Mouse (Mus musculus) brain, embryonic 14.5 days (tissue): Measurements from ENCODE around the gene Tchp. TPM values are rescaled to one million over a fixed set of nuclear protein-coding genes. Genes with fewer than 3 reads are reported as not detected.

Experiments used
- DNase-seq: peaks from one replicate; pipeline ENCODE4 v3.0.0-alpha.2; 2011; ENCODE audit warnings: low read depth
- CTCF ChIP-seq: fragments of 200-500 bp; IDR thresholded peaks from 2 replicates; pipeline ENCODE4 v1.5.1; 2012; ENCODE audit warnings: inconsistent platforms, mild to moderate bottlenecking, moderate library complexity, borderline replicate concordance; ENCODE audit not compliant: insufficient read depth, insufficient read length; ENCODE audit errors: extremely low read depth
- POLR2A ChIP-seq: fragments of 200-500 bp; IDR thresholded peaks from 2 replicates; pipeline ENCODE4 v1.6.1; 2012; ENCODE audit warnings: mild to moderate bottlenecking, inconsistent platforms, borderline replicate concordance; ENCODE audit not compliant: poor library complexity, insufficient read depth, insufficient read length, severe bottlenecking; ENCODE audit errors: extremely low read depth
- polyA plus RNA-seq: library from polyadenylated mRNA; depleted of rRNA; stranded (reverse); fragments of >200 nt; gene quantifications from 2 replicates; pipeline ENCODE4 v1.2.3, GENCODE M21; 2012

Gene Tchp
- polyA plus RNA-seq, 1 experiment = 31.1 TPM

DNA sequence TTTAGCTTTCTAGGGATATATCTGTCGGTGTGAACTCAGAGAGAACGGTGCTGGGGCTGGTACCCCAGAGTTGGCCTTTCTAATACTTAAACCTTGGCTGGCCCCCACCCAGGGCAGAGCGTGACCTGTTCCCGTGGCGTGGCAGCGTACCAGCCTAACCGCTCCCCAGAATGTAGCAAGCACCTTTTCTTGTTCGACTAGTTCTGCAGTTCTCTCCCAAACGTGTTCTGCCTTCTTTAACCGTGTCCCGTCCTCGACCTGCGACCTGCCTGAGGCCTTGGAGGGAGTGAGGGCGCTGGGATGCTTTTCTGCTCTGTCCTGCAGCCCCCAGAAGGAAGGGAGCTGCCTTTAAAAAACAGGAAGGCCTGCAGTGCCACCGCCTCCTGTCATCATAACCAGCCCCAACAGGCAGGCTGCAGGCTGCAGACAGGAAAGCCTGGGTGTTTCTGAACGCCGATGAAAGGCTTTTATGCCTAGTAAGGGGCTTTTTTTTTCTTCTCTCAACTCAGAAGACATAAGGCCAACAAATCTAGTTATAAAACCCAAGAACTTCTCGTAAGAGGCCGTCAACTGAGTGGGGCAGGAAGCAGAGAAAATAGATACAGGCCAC lies 26.8 kb upstream of the Tchp start:
- no peak for DNase-seq
- TF ChIP-seq CTCF (no peak), POLR2A (no peak)

DNA sequence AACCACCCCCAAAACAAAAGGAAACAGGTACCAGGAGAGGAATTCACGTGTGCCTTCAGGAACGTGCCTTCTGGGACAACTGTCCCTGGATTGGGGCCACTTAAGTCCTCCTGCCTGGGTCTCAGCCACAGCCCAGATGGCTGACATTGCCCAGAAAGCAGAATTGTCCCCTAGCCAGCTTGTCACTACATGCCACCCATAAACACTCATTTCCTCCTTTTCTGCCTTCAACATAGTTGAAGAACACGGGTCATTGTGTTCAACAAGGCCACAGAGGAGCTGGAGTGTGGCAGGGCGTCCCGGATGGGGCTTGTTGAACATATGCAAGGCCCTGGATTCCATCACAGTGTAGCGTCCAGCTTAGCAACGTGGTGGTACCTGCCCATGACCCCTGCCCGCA lies 25.8 kb upstream of the Tchp start:
- no peak for DNase-seq
- no peak for TF ChIP-seq CTCF
- no peak for TF ChIP-seq POLR2A

GRCm38 (mm10) chr5:114685986-114686385 lies 21.6 kb upstream of the Tchp start:
- no peak for DNase-seq
- no peak for TF ChIP-seq CTCF
- no peak for TF ChIP-seq POLR2A

DNA sequence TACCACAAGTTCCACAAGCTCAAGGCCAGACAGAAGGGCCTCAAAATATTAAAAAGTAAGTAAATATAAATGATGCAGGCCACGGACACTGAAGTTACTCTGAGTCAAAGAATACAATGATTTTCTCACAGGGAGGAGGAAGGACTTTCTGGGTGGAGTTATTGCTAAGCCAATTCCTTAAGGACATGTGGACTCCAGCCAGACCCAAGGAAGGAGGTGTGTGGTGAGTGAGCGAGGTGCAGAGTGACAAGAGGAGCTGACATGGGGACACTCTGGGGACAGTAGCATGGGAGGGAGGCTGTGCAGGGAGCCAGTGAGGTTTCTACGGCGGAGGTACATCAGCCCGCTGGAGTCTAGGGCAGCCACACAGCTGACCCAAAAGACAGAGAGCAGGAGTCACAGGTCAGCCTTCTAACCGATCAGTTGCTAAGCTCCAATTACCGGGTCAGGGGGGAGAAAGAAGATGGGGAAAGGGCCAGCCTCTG lies 20.8 kb upstream of the Tchp start:
- no peak for TF ChIP-seq POLR2A
- no peak for TF ChIP-seq CTCF
- no peak for DNase-seq

GRCm38 (mm10) chr5:114687901-114688300 lies 19.7 kb upstream of the Tchp start:
- DNase-seq = no peak
- TF ChIP-seq CTCF = no peak
- TF ChIP-seq POLR2A = no peak

DNA sequence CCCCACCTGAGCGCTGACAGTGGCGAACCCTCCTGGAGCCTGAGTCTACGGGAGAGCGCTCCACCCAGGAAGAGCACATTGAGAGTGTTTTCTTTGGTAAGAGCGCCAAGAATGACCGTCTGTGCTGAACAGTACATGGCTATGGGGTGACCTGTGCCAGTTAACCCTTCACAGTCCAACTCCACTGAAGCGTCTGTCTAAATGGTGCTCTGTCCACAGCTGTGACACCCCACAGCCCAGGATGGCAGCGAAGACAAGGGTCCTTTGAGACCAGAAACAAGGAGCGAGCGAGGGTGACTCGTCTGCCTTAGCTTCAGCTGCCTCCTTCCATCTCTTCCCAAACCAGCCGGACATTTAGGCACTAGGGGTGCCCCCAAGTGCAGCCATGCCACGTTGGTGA lies 18.9 kb upstream of the Tchp start:
- DNase-seq = no peak

GRCm38 (mm10) chr5:114689700-114690366 lies 17.7 kb upstream of the Tchp start:
- DNase-seq = no peak
- no peak for TF ChIP-seq POLR2A
- no peak for TF ChIP-seq CTCF

More for the DNA sequence above, 18.9 kb upstream of the Tchp start:
- no peak for TF ChIP-seq POLR2A
- no peak for TF ChIP-seq CTCF

DNA sequence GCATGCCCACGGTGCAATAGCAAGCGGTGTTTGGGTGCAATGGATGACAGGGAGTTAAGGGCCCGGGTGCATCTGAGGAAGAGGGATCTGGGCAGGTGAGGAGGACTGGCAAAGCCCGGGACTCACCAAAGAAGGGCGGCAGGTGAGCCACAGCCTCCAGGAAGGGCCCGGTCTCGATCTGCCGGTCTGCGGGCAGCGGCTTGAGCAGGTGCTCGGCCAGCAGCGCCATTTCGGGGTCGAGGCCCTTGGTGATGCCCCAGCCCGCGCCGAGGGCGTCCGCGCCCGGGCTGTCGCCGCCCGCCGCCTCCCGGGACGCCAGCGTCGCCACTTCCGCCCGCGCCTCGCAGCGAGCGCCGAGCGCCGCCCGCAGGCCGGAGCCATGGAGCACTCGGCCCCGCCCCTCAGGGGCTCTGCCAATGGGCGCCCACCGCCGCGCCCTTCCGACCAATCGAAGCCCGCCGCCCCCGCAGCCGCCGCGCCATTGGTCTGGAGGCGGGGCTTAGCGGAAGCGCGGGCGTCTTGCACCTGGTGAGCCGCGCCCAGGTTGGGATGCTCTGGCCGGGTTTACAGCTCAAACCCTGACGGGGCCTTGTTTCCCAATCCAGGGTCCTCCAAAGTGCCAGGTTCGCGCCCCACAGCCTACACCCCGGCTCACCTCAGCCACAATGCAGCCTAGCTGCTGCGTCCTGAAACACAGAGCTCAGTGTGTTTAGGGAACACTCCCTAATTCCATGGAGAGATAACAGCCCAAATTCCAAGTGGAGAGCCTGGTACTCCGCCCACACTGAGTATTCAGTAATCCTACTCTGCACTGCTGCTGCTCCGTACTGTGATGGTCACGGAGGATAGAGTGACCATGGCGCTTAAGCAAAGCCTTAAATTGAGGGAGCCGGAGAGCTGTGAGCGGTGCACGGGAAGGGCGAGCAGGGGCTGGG lies 16.7 kb upstream of the Tchp start, which contains the start of gene Gltp:
Gene Gltp, minus strand, starts transcription at position 352 of the 935 bp plus-strand sequence.
- TF ChIP-seq POLR2A (peak; percentile 79), CTCF (no peak)
- peak; percentile 97 for DNase-seq

GRCm38 (mm10) chr5:114695775-114696174 lies 11.8 kb upstream of the Tchp start:
- TF ChIP-seq CTCF = peak; percentile 11; the same call in 1 of the 2 replicates
- no peak for TF ChIP-seq POLR2A
- no peak for DNase-seq

- DNase-seq = no peak
- no peak for TF ChIP-seq POLR2A
- no peak for TF ChIP-seq CTCF
Measured at GRCm38 (mm10) chr5:114696939-114697338, 10.6 kb upstream of the Tchp start.
